Mouse (Mus musculus) kidney, postnatal 10 days (tissue): Measurements from ENCODE around the gene Kctd18.

ENCODE experiments used
- DNase-seq: peaks from one replicate; pipeline ENCODE4 v3.0.0; 2021; ENCODE audit warnings: mixed read lengths

Kctd18 gene

DNA sequence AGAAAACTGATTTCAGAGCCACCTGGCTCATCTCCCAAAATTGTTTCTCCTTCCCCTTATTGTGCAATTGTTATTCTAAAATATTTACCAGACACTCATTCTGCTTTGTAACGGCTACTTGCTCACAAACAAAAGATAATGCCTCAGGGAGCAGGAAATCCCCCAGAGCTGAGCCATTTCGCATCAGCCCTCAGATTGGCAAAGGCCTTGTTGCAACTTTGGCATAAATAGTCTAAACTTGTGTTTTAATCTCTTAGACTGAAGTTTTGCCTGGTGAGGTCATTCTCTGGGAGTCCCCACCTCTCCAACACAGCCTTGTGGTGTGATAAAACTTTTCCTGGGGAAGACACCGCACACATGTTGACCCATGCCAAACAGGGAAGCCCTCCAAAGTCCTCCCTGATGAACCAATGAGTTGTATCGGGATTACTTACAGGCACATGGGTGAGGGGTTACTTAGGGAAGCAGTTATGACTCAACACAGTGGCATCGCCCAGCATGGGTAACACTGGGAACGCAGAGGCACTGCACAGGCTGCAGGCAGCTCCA, 29.6 kb downstream of the Kctd18 start:
- DNase-seq: no peak

DNA sequence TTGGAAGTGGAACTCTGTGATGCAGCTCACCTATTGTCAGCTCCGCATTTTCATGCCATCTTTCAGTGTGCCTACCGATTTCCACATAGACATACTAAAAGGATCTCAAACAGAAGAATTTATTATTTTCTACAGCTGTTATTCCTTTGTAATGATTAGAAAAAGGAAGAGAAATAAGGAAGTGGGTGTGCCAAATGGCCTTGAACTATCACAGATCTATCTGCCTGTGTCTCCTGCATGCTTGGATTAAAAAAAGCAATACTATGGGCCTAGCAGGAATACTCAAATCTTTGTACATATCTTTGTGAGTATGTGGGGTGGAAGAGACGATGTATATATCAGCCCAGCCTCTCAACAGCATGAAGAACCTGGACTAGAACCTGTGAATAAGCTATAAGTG, 41.9 kb downstream of the Kctd18 start:
- DNase-seq: no peak

DNA sequence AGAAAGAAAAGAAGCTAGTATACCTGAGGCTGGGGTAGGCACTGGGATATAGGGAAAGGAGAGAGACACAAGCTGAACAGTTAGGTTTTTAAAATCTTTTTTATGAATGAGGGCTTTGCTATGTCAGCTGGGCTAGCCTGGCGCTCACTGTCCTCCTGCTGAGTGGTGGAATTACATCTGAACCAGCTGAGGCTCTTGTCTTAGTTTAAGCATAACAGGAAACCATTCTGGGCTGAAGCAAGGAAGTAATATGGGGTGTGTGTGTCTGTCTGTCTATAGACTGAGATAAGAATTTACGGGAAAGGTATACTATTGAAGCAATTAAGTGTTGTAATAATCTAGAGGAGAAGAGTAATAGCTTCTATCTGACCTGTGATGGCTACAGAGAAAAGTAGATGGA, 47.2 kb downstream of the Kctd18 start:
- no peak for DNase-seq

DNA sequence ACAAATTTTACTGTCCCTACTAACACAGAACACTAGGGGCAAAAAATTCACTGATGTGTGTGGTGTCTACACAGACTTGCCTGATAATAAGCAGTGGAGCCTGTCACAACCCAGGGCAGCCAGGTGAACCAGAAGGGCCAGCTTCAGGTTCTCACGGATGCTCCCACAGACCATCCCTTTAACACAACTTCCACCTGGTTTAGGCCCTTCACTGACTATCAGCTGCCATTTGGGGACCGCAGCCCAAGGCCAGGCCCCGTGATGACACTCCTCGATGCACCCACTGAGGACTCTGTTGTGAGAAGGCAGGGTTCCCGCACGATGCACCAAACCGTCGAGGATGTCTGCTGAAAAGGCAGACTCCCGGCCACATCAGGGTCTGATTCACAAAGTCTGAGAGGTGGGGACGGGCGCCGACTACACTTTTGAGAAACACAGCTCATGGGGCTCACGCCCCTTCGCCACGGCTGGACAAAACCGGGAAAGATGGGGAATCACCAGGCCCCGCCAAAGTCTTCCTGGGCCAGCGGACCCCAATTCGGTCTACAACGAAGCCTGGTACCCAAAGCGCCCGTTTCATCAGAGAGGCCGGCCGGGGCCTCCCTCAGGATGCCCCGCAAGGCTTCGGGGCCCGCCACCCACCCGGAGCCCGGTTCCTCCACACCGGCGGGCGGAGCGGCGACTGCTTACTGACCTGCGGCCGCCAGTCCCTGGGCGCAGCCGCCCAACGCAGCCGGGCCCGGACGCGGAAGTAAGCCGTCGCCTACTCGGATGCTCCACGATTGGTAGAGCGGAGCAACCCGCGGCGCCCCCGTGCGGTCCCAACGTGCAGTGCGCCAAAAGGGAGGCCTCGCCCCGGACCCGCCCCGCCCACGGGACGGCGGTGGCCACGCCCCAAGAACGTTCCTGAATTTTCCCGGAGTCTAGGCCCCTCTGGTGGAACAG, 49.2 kb downstream of the Kctd18 start:
- DNase-seq: peak; percentile 98

DNA sequence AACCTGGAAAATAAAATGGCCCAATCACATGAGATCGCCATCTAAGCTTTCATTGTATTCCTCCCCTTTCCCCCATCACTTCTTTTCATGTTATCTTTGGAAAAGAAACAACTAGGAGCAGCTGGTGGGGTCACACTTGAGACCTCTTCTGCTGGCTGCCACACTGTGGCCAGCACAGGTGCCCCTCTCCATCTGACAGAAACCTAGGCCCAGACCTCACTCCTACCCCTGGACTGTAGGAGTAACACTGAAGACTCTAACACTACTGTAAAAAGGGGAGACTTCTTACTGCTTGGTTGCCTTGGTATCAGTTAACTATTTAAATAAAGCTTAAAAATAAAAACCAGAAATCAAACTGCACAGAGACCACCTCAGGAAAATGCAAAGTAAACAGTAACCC, 63.0 kb downstream of the Kctd18 start:
- no peak for DNase-seq

GRCm38 (mm10) chr1:57954376-57954765, 64.4 kb downstream of the Kctd18 start:
- no peak for DNase-seq

GRCm38 (mm10) chr1:57953586-57954375, 65.0 kb downstream of the Kctd18 start:
- DNase-seq: no peak

DNA sequence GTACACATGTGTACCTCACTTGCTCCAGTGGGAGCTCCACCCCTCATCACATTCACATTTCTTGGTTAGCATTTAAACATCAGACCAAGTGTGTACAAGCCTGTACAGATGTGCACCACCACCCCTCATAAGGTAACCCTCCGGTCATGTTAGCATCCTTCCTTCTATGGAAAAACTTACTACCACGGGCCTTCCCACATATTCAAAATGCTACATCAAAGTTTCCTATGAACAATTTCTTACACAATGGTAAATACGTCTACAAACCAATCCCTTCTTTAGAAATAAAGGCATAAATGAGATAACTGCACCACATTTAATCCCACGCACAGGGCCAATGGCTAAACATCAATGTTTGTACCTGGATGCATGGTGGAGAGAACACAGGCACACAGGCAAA, 66.2 kb downstream of the Kctd18 start:
- DNase-seq: no peak

DNA sequence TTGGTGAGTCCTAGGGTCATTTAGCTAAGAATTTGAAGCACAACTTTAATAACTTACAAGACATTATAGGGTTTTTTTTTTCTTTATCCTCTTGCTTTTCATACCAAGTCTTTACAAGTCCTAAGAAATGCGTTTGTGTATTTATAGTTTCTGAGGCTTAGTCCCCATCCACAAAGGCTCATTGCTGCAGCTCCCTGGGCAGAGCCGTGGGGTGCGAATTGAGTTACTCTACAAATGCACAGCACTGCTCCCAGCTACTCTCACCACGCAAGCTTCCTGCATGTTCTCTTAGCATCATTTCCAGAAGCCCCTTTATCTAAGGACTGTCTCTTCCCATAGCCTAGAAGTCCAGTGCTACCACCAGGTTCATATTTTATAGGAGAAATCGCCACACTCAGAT, 69.0 kb downstream of the Kctd18 start:
- no peak for DNase-seq

GRCm38 (mm10) chr1:57949195-57949594, 69.6 kb downstream of the Kctd18 start:
- DNase-seq: peak; percentile 21

DNA sequence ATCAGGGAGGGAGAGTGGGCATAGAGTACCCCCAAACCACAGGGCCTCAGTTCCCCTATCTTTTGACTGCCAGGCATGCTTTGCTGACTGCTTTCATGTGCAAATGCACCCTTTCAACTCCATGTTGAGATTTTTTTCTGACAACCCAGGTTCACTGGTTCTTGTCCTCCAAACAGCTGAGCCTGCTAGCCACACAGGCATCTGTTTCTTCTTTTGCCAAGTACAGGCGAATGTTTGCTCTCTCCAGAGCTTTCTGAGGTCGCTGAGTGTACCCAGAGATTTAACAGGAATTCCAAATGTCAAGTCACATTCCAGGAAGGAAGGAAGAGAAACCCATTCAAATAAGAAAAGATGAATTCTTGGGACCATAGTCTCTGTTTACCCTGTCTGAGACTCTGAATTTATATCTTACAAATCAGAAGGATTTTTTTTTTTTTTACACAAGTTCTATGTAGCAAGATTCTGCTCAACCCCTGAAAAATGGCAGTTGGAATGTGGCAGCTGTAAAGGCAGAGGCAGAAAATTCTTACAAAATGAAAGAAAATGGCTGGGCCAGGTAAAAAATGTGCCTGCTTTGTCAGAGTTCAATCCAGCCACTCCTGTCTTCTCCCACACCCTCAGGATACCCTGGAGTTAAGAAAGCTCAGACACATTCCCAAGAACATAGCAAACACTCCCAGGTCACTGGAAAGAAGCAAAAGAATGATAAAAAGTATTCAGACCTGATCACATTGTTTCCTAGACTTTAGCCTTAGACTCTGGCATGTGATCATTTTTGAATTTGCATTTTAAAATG, 71.0 kb downstream of the Kctd18 start:
- no peak for DNase-seq

DNA sequence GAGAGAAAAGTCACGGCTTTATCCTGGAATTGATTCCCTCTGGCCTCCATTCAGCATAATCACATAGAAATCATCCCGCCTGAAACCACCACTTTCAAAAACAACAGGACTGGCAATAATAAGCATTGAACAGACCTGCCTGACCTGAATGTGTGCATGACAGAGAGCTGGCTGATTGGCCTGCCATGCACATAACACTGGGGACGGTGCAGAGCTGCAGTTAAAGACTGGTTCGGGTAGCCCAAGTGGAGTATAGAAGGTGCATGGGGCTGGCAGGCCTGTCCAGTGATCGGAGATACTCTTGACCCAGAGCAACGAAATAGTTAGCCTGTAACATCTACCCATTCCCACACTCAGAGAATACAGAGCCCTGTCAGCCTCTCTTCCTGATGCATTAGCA, 76.5 kb downstream of the Kctd18 start:
- DNase-seq: no peak

DNA sequence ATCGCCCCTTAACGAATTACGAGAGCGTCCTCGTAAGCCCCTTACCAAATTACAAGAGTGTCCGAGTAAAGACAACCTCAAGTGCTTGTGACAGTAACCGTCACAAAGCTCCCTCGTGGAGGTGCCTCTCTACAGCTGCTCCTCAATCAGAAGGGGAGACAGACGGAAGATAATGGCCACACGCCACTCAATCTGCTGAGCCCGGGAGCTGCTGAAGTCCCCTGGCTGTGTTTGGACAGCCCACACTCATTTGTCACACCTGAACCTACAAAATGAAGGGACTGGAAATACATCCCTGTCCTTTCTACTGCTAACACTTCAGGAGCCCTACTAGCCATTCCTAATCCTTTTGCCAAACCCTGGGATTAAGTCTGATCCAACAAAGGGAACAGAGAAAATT, 77.0 kb downstream of the Kctd18 start:
- no peak for DNase-seq

DNA sequence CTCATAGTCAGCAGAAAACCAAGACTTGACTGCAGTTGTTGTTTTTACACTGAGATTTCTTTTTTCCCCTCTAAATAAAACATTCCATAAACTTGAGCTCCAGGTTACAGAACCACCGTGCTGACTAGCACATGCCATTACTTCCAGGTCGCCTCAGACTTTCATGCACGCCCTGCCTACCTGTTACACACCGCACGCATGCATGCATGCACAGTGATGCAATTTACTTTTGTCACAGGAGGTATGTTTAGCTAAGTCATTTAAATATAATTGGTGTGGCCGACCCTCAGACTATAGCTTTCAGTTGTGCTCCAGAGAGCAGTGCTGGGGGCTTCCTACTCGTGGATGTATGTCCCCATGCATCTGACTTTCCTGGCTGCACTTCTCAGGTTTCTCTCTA, 77.7 kb downstream of the Kctd18 start:
- no peak for DNase-seq

GRCm38 (mm10) chr1:57940691-57941090, 78.1 kb downstream of the Kctd18 start:
- DNase-seq: no peak

DNA sequence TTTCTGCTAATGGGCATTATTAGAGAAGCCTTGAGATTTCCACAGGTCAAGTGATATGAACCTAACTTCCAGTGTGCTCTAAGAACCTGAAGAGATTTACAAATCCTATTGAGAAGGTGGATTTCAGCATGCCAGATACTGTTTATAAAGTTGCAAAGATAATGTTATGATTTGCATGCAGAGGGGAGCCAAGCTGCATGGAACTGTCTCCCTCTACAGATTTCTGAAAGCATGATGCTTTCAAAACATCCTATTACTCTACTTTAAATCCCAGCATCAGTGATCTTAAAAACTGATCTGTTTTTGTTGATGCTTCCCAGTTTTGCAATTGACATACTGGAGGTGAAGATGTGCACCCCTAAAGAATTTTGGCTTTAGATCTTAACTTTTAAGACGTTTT, 84.5 kb downstream of the Kctd18 start:
- DNase-seq: no peak

DNA sequence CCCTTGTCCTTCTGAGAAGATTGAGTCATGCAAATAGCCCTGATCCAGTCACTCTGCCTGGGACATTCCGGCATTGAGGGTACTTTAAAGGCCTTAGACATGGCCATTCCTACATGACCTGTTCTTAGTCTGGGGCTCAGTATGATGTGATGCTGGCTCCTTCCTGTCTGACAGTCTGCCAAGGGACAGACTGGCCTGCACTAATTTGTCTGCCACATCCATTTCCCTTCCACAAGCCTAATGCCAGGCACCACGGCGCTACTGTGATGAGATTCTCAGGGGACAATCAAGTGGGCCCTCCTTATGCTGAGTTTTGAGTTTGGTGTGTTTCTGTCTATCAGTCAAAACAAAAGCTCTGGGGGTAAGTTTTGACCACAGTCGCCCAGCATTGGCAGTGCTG, 100.2 kb downstream of the Kctd18 start:
- peak; percentile 21 for DNase-seq

GRCm38 (mm10) chr1:57917342-57917741, 101.4 kb downstream of the Kctd18 start:
- DNase-seq: no peak

DNA sequence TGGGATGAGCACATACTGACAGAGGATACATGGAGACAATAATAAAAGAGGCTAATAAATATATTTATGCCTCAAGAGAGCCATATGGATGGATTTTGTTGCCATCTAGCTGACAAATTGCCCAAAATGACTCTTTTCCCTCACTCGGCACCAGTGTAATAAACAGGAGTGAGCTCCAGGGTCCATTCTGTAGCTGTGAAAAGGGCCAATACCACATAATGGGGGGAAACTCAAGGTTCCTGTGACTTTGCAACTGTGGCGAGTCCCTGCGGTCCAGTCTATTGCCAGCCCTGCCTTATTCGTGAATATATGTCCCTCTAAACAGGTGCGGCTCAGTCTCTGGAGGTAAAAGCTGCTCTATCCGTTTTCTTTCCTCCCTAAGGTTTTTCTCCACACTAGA, 107.2 kb downstream of the Kctd18 start:
- DNase-seq: no peak

DNA sequence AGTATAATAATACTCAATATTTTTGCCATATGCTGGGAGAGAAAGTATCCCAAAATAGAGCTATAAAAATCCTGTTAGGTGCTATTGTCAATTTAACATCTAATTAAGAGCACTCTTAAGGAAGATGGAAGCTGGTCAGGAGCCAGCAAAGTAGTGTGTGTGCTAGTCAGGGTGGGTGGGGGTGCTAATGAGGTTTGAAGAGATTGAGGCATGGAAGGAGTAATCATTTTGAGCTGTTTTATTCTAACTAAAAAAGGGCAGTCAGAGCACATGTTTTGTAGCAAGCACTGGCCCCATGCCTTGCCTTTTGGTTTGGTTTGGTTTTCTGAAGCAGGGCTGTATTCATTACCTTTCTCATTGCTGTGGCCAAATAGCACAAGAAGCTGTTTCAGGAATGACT, 112.4 kb downstream of the Kctd18 start:
- DNase-seq: peak; percentile 25

DNA sequence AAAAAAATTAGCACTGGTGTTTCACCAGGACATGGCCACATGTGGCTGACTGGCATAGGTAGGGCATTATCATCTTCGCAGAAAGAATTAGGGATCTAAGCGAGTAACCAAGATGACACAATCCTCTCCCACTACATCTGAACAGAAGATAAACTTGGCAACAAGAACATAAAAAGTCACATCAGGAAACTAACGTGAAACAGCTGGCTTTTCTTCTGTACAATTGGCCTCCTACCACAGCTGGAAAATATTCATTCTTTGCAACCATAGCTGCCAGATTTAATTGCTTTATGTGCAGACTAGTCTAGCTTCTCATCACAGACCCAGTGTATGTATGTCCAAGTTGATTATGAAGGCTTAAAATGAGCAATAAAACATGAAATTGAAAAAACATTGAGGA, 112.8 kb downstream of the Kctd18 start:
- DNase-seq: no peak
